Mouse (Mus musculus) B cell, adult 67 days (primary cell): ENCODE data around the gene Naip6. TPM values are rescaled to one million over a fixed set of nuclear protein-coding genes. Genes with fewer than 3 reads are reported as not detected.

ENCODE experiments used
- total RNA-seq, 2 experiments: library from RNA; stranded (reverse); gene quantifications; 4 replicates each; pipeline ENCODE4 v1.2.4; 2023

Gene Naip6
- 1 to 10 TPM; 2.7 to 3.8 TPM for total RNA-seq

GRCm38 (mm10) chr13:100317256-100317893, at the start of gene Naip6:
TSS of gene Naip6 (minus strand) at chr13:100317674.

GRCm38 (mm10) chr13:100246223-100246622, 71.3 kb downstream of the Naip6 start, which contains the start of gene Naip5:
TSS of gene Naip5 (minus strand) at chr13:100246323.

Other genes starting within 250 kb of the Naip6 start
- gene Bdp1, start 213.6 kb downstream of the Naip6 start, total RNA-seq: 10 to 100 TPM; 93.8 to 94.1 TPM
- 1 to 10 TPM; 1.7 to 5.3 TPM for gene Serf1, start 209.7 kb downstream of the Naip6 start, total RNA-seq
- 10 to 100 TPM; 72.5 to 86.6 TPM for gene Smn1, start 192.8 kb downstream of the Naip6 start, total RNA-seq
- gene Naip2, start 115.6 kb downstream of the Naip6 start, total RNA-seq: 1 to 10 TPM; 3.4 to 4.4 TPM
- gene Naip5, start 71.4 kb downstream of the Naip6 start, total RNA-seq: 1 to 10 TPM; 5.1 to 6.5 TPM
- not detected for gene Naip1, start 135.2 kb upstream of the Naip6 start, total RNA-seq
- gene Gtf2h2, start 174.9 kb upstream of the Naip6 start, total RNA-seq: 10 to 100 TPM; 62.5 to 68.3 TPM
- gene Ocln, start 235.0 kb upstream of the Naip6 start, total RNA-seq: not detected